ENCODE assay signal across 8 mouse cellular contexts in genomic region chr7:34195632-34196031, GRCm38 (mm10). TPM values are rescaled to one million over a fixed set of nuclear protein-coding genes. Genes with fewer than 3 reads are reported as not detected.
DNase-seq lines count a peak whose midpoint lies in the region; ATAC-seq and TF ChIP-seq lines count a peak whose summit lies in the region.

No protein-coding gene starts in this region.

- TF ChIP-seq POLR2A in spleen, adult 2 months (IDR thresholded peaks at IDR 0.05; ENCODE audit: low read depth, low read length), result no peak

- peaks cover 6% of the 10 kb centered on the region; the same call in 1 of the 2 replicates for H3K36me3 ChIP-seq in spleen, adult 2 months (ENCODE audit: control insufficient read depth, insufficient read depth, low read length)
- peaks cover 6% of the 10 kb centered on the region; the same call in 1 of the 2 replicates for H3K36me3 ChIP-seq in intestine, embryonic 15.5 days
- H3K36me3 ChIP-seq in neural tube, embryonic 14.5 days (ENCODE audit: control insufficient read depth, insufficient read depth, low read length), result peaks cover 12% of the 10 kb centered on the region

- H3K4me2 ChIP-seq in intestine, embryonic 15.5 days (replicated peaks), result peak overlapping the region; percentile 78
- H3K4me2 ChIP-seq in neural tube, embryonic 14.5 days (ENCODE audit: low read depth, low read length), result peak overlapping the region; percentile 78

- no peaks in the 10 kb centered on the region for H3K9me3 ChIP-seq in intestine, embryonic 15.5 days
- no peaks in the 10 kb centered on the region for H3K9me3 ChIP-seq in neural tube, embryonic 14.5 days (ENCODE audit: control insufficient read depth, low read length)

- no peak for DNase-seq in spleen, adult 2 months (ENCODE audit: low read depth in 1 of 2, low spot score in 2 of 2)
- DNase-seq in spleen, postnatal 14 days (ENCODE audit: low spot score in 2 of 2), result no peak
- DNase-seq in c-Kit-positive CD71-positive TER-119-positive erythroid progenitor cells, embryonic 14.5 days (ENCODE audit: low spot score), result peak; percentile 26
- no peak for DNase-seq in ovary, postnatal 36 days (ENCODE audit: low spot score)
- no peak for DNase-seq in ovary, postnatal 14 days (ENCODE audit: low spot score)
- DNase-seq in kidney, postnatal 4 days, result no peak

- TF ChIP-seq CTCF in spleen, adult 2 months (IDR thresholded peaks at IDR 0.05; ENCODE audit: extremely low read depth, insufficient read depth, insufficient read length, insufficient replicate concordance), result no peak

- H3K4me3 ChIP-seq in spleen, adult 2 months (ENCODE audit: extremely low read depth, insufficient read depth, insufficient read length), result peak overlapping the region; percentile 92
- H3K4me3 ChIP-seq in intestine, embryonic 15.5 days (replicated peaks), result peak overlapping the region; percentile 98
- peak overlapping the region; percentile 93 for H3K4me3 ChIP-seq in neural tube, embryonic 14.5 days (ENCODE audit: low read depth, low read length)

- peak; percentile 46 for ATAC-seq in intestine, embryonic 15.5 days
- ATAC-seq in neural tube, embryonic 14.5 days (ENCODE audit: low read depth), result no peak

- H3K27ac ChIP-seq in spleen, adult 2 months (ENCODE audit: insufficient read depth, low read length), result no peak overlapping the region
- H3K27ac ChIP-seq in intestine, embryonic 15.5 days, result 0 out of 2 replicates have a peak overlapping the region, but pooled peaks have one; percentile 75
- no peak overlapping the region for H3K27ac ChIP-seq in neural tube, embryonic 14.5 days (ENCODE audit: low read depth, low read length)

- 51% methylated on average over 3 of the region's 3 CpGs for WGBS in spleen, adult 2 months
- 46% methylated on average over 3 of the region's 3 CpGs for WGBS in intestine, embryonic 15.5 days
- 53% methylated on average over 3 of the region's 3 CpGs for WGBS in neural tube, embryonic 14.5 days

- H3K9ac ChIP-seq in intestine, embryonic 15.5 days, result peak overlapping the region; percentile 98
- H3K9ac ChIP-seq in neural tube, embryonic 14.5 days (replicated peaks; ENCODE audit: low read depth, low read length), result peak overlapping the region; percentile 88

- H3K4me1 ChIP-seq in spleen, adult 2 months (ENCODE audit: control insufficient read depth, insufficient read depth, insufficient read length), result no peaks in the 10 kb centered on the region
- peaks cover 7% of the 10 kb centered on the region for H3K4me1 ChIP-seq in intestine, embryonic 15.5 days (replicated peaks)
- H3K4me1 ChIP-seq in neural tube, embryonic 14.5 days (ENCODE audit: control insufficient read depth, insufficient read depth, low read length), result peaks cover 6% of the 10 kb centered on the region; the same call in 1 of the 2 replicates

- H3K27me3 ChIP-seq in spleen, adult 2 months (ENCODE audit: control insufficient read depth, insufficient read depth, low read length), result no peaks in the 10 kb centered on the region
- H3K27me3 ChIP-seq in intestine, embryonic 15.5 days (replicated peaks), result no peaks in the 10 kb centered on the region
- H3K27me3 ChIP-seq in neural tube, embryonic 14.5 days (ENCODE audit: control insufficient read depth, insufficient read depth, low read length), result no peaks in the 10 kb centered on the region

RNA-seq across cellular contexts. Expression of gene Pdcd2l, which starts 0.8 kb away (rescaled TPM):
- polyA plus RNA-seq in spleen, adult 2 months (2012; rRNA removed), result 20.2 and 25.7 TPM in 2 replicates
- polyA plus RNA-seq in intestine, embryonic 15.5 days (2015; fragmentation: Nextera tagmentation; extraction: Ambion mirVana), result 55.9 TPM in 2 replicates
- polyA plus RNA-seq in neural tube, embryonic 14.5 days (2014; fragmentation: Nextera tagmentation; extraction: Ambion mirVana), result 76.2 and 81.0 TPM in 2 replicates

RNA-seq across cellular contexts. Expression of gene Uba2, which starts 26.2 kb away (rescaled TPM):
- polyA plus RNA-seq in spleen, adult 2 months (2012; rRNA removed), result 24.7 and 29.6 TPM in 2 replicates
- 156 and 168 TPM in 2 replicates for polyA plus RNA-seq in intestine, embryonic 15.5 days (2015; fragmentation: Nextera tagmentation; extraction: Ambion mirVana)
- 166 and 193 TPM in 2 replicates for polyA plus RNA-seq in neural tube, embryonic 14.5 days (2014; fragmentation: Nextera tagmentation; extraction: Ambion mirVana)

RNA-seq across cellular contexts. Expression of gene Gpi1, which starts 34.5 kb away (rescaled TPM):
- 116 and 161 TPM in 2 replicates for polyA plus RNA-seq in spleen, adult 2 months (2012; rRNA removed)
- polyA plus RNA-seq in intestine, embryonic 15.5 days (2015; fragmentation: Nextera tagmentation; extraction: Ambion mirVana), result 421 and 423 TPM in 2 replicates
- polyA plus RNA-seq in neural tube, embryonic 14.5 days (2014; fragmentation: Nextera tagmentation; extraction: Ambion mirVana), result 273 and 278 TPM in 2 replicates

RNA-seq across cellular contexts. Expression of gene Gm6096, which starts 55.2 kb away (rescaled TPM):
- polyA plus RNA-seq in spleen, adult 2 months (2012; rRNA removed), result not detected in 2 replicates
- not detected in 2 replicates for polyA plus RNA-seq in intestine, embryonic 15.5 days (2015; fragmentation: Nextera tagmentation; extraction: Ambion mirVana)
- 0.85 TPM in 1 of 2 replicates, not detected in the other for polyA plus RNA-seq in neural tube, embryonic 14.5 days (2014; fragmentation: Nextera tagmentation; extraction: Ambion mirVana)
